Mouse (Mus musculus): Measurements from ENCODE around the gene Msi2. TPM values are rescaled to one million over a fixed set of nuclear protein-coding genes. Genes with fewer than 3 reads are reported as not detected.

Msi2 gene
- polyA plus RNA-seq, 1 experiment from 2014 or later = 24.5 TPM

- no peak overlapping the region for H3K27ac ChIP-seq
- ATAC-seq (replicated peaks; ENCODE audit: low FRiP score, low read depth) = no peak
- WGBS = 85% methylated on average over 2 of the region's 2 CpGs
These were observed 352.3 kb downstream of the Msi2 start for GRCm38 (mm10) chr11:88365914-88366540.

GRCm38 (mm10) chr11:88364231-88364630, 354.1 kb downstream of the Msi2 start:
- H3K36me3 ChIP-seq (ENCODE audit: insufficient read depth, low read length) = peaks cover 17% of the 10 kb centered on the region; the same call in 1 of the 2 replicates
- 80% methylated on average over 3 of the region's 3 CpGs for WGBS
- H3K4me2 ChIP-seq (ENCODE audit: low read length) = no peak overlapping the region
- H3K27ac ChIP-seq = no peak overlapping the region
- no peak for TF ChIP-seq CTCF (IDR thresholded peaks at IDR 0.05; ENCODE audit: low read depth)
- no peaks in the 10 kb centered on the region for H3K9me3 ChIP-seq (replicated peaks; ENCODE audit: low read length)
- no peaks in the 10 kb centered on the region for H3K4me1 ChIP-seq (replicated peaks; ENCODE audit: insufficient read depth, low read length)
- H3K27me3 ChIP-seq (ENCODE audit: insufficient read depth, low read length) = no peaks in the 10 kb centered on the region
- ATAC-seq (replicated peaks; ENCODE audit: low FRiP score, low read depth) (no peak), DNase-seq (ENCODE audit: low spot score) (no peak)
- no peak overlapping the region for H3K4me3 ChIP-seq (replicated peaks; ENCODE audit: low read depth, low read length)
- no peak overlapping the region for H3K9ac ChIP-seq (ENCODE audit: low read depth, low read length)

More at GRCm38 (mm10) chr11:88365914-88366540, 352.3 kb downstream of the Msi2 start:
- no peaks in the 10 kb centered on the region for H3K9me3 ChIP-seq (replicated peaks; ENCODE audit: low read length)
- DNase-seq (ENCODE audit: low spot score) = no peak
- H3K4me1 ChIP-seq (replicated peaks; ENCODE audit: insufficient read depth, low read length) = no peaks in the 10 kb centered on the region
- no peak for TF ChIP-seq CTCF (IDR thresholded peaks at IDR 0.05; ENCODE audit: low read depth)
- no peak overlapping the region for H3K9ac ChIP-seq (ENCODE audit: low read depth, low read length)
- H3K4me2 ChIP-seq (ENCODE audit: low read length) = no peak overlapping the region
- peaks cover 13% of the 10 kb centered on the region; the same call in 1 of the 2 replicates for H3K36me3 ChIP-seq (ENCODE audit: insufficient read depth, low read length)
- no peak overlapping the region for H3K4me3 ChIP-seq (replicated peaks; ENCODE audit: low read depth, low read length)
- no peaks in the 10 kb centered on the region for H3K27me3 ChIP-seq (ENCODE audit: insufficient read depth, low read length)

DNA sequence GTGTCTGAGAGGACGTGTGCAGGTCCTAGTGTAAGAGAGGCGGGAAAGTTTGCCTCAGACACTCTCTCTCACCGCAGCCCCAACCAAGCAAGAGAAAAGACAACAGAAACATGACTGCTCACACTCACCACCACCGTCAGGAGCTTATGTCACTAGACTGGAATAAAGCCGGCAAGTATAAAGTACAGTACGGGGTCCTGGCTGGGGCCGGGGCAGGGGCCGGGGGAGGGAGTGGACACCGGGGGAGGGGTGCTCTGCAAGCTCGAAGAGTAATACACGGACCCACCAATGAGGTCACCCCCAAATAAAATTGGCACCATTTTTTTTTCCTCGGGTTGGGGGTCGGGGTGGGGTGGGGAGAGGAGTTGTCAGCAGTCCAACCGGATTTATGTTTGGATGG, 354.8 kb downstream of the Msi2 start:
- no peak for TF ChIP-seq CTCF (IDR thresholded peaks at IDR 0.05; ENCODE audit: low read depth)
- no peak overlapping the region for H3K27ac ChIP-seq
- H3K9me3 ChIP-seq (replicated peaks; ENCODE audit: low read length) = no peaks in the 10 kb centered on the region
- H3K27me3 ChIP-seq (ENCODE audit: insufficient read depth, low read length) = no peaks in the 10 kb centered on the region
- H3K4me2 ChIP-seq (ENCODE audit: low read length) = no peak overlapping the region
- DNase-seq (ENCODE audit: low spot score) = no peak
- peaks cover 17% of the 10 kb centered on the region; the same call in 1 of the 2 replicates for H3K36me3 ChIP-seq (ENCODE audit: insufficient read depth, low read length)
- no peak overlapping the region for H3K4me3 ChIP-seq (replicated peaks; ENCODE audit: low read depth, low read length)
- no peaks in the 10 kb centered on the region for H3K4me1 ChIP-seq (replicated peaks; ENCODE audit: insufficient read depth, low read length)
- no peak overlapping the region for H3K9ac ChIP-seq (ENCODE audit: low read depth, low read length)
- 52% methylated on average over 14 of the region's 14 CpGs for WGBS
- ATAC-seq (replicated peaks; ENCODE audit: low FRiP score, low read depth) = no peak

DNA sequence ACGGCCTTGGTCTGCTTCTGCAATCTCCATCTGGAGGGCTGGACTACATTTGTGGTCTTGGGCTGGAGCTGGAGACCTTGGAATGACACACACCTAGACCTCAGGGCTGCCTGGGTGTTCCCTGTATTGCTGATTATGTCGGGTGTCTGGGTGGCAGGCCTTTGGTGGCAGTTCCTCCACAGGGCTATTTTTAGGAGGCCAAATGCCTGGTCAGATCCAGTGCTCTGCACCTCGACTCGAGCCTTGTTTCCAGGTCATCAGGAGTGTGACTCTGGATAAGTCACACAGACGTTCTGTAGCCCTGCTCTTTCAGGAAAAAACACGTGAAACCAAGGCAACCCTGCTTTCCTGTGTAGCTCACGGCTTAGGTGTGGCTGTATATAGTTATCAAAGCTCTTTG, 358.6 kb downstream of the Msi2 start:
- WGBS = 73% methylated on average over 7 of the region's 7 CpGs
- TF ChIP-seq CTCF (IDR thresholded peaks at IDR 0.05; ENCODE audit: low read depth) = no peak
- DNase-seq (ENCODE audit: low spot score) (no peak), ATAC-seq (replicated peaks; ENCODE audit: low FRiP score, low read depth) (no peak)
- H3K27me3 ChIP-seq (ENCODE audit: insufficient read depth, low read length) = no peaks in the 10 kb centered on the region
- H3K9ac ChIP-seq (ENCODE audit: low read depth, low read length) = no peak overlapping the region
- no peak overlapping the region for H3K4me3 ChIP-seq (replicated peaks; ENCODE audit: low read depth, low read length)
- no peaks in the 10 kb centered on the region for H3K4me1 ChIP-seq (replicated peaks; ENCODE audit: insufficient read depth, low read length)
- H3K4me2 ChIP-seq (ENCODE audit: low read length) = no peak overlapping the region
- no peak overlapping the region for H3K27ac ChIP-seq
- no peaks in the 10 kb centered on the region for H3K9me3 ChIP-seq (replicated peaks; ENCODE audit: low read length)
- 0 out of 2 replicates have a peak, but pooled peaks cover 4% of the 10 kb centered on the region for H3K36me3 ChIP-seq (ENCODE audit: insufficient read depth, low read length)

DNA sequence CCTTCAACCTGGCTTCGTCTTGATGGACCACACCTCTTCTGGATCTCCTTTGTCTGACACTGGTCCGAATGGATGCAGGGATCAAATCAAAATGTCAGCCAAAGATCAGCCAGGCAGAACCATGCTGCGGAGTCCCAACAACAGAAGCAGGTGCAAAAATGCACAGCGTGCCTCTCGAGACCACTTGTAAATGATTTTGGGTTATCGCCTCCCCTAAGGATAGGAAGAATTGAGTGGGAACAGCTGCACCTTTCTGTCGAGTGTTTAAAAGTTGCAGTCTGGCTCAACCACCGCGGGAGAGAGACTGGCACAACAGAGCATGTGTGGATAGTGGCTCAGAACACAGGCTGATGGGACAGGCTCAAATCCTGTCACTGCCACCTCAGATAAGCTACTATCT, 361.0 kb downstream of the Msi2 start:
- no peaks in the 10 kb centered on the region for H3K9me3 ChIP-seq (replicated peaks; ENCODE audit: low read length)
- no peak for ATAC-seq (replicated peaks; ENCODE audit: low FRiP score, low read depth)
- no peak overlapping the region for H3K9ac ChIP-seq (ENCODE audit: low read depth, low read length)
- H3K4me3 ChIP-seq (replicated peaks; ENCODE audit: low read depth, low read length) = no peak overlapping the region
- H3K4me1 ChIP-seq (replicated peaks; ENCODE audit: insufficient read depth, low read length) = no peaks in the 10 kb centered on the region
- no peak overlapping the region for H3K4me2 ChIP-seq (ENCODE audit: low read length)
- DNase-seq (ENCODE audit: low spot score) = no peak
- no peak for TF ChIP-seq CTCF (IDR thresholded peaks at IDR 0.05; ENCODE audit: low read depth)
- no peak overlapping the region for H3K27ac ChIP-seq
- 0 out of 2 replicates have a peak, but pooled peaks cover 4% of the 10 kb centered on the region for H3K36me3 ChIP-seq (ENCODE audit: insufficient read depth, low read length)
- no peaks in the 10 kb centered on the region for H3K27me3 ChIP-seq (ENCODE audit: insufficient read depth, low read length)
- WGBS = 62% methylated on average over 9 of the region's 9 CpGs

DNA sequence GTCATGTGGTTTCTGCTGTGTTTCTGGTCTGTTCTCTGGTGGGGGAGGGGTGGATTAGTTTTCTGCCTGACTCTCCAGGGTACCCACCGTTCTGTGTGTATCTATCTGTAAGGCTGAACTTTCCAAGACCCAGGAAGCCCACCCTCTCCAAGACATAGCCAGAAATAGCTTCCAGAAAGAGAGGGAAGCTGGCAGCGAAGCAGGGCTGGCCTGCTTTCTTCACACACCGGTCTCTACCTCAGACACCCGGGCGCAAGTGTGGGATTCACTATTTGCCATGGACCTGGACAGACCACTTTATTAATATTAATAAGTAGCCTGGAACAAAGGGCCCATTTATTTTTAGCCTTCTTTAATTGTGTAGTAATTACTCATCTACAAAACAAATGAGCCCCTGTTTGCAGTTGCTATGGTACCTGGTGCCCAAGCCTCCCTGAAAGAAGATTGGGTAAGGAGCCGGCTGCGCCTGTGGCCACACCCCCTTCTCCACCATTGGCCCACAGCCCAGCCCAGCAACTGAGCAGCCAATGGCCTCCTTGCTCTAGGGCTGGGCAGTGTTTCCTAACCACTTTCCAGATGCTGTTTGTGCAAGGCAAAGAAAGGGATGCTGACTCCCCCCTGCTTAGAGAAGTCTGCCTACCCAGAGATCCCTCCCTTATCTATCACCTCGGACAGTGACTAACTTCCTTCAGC, 361.6 kb downstream of the Msi2 start:
- Histone ChIP-seq H3K4me2 (ENCODE audit: low read length) (no peak overlapping the region), H3K27ac (0 out of 2 replicates have a peak overlapping the region, but pooled peaks have one; percentile 8)

More for the DNA sequence above, 361.6 kb downstream of the Msi2 start:
- H3K9me3 ChIP-seq (replicated peaks; ENCODE audit: low read length) = no peaks in the 10 kb centered on the region
- no peak overlapping the region for H3K9ac ChIP-seq (ENCODE audit: low read depth, low read length)
- no peaks in the 10 kb centered on the region for H3K4me1 ChIP-seq (replicated peaks; ENCODE audit: insufficient read depth, low read length)
- ATAC-seq (replicated peaks; ENCODE audit: low FRiP score, low read depth) = peak; percentile 81
- no peak overlapping the region for H3K4me3 ChIP-seq (replicated peaks; ENCODE audit: low read depth, low read length)
- DNase-seq (ENCODE audit: low spot score) = peak; percentile 70
- 0 out of 2 replicates have a peak, but pooled peaks cover 4% of the 10 kb centered on the region for H3K36me3 ChIP-seq (ENCODE audit: insufficient read depth, low read length)
- TF ChIP-seq CTCF (IDR thresholded peaks at IDR 0.05; ENCODE audit: low read depth) = no peak
- no peaks in the 10 kb centered on the region for H3K27me3 ChIP-seq (ENCODE audit: insufficient read depth, low read length)
- 53% methylated on average over 8 of the region's 8 CpGs for WGBS

Measured in kidney, postnatal 0 days (tissue).